Mouse (Mus musculus): ENCODE measurements around the gene Ascl4. TPM values are rescaled to one million over a fixed set of nuclear protein-coding genes. Genes with fewer than 3 reads are reported as not detected.

Ascl4 gene
- not detected for total RNA-seq (2023)

GRCm38 (mm10) chr10:85927676-85928445 lies at the start of gene Ascl4:
Ascl4 (plus strand) TSS chr10:85927681.

GRCm38 (mm10) chr10:85916498-85917309 lies 10.8 kb upstream of the Ascl4 start, which contains the start of gene Prdm4:
Prdm4 (minus strand) TSS chr10:85917142.

GRCm38 (mm10) chr10:85957464-85957950 lies 30.0 kb downstream of the Ascl4 start, which contains the start of gene Rtcb:
Rtcb (minus strand) TSS chr10:85957823.

Other genes starting within 250 kb of the Ascl4 start
- 10 to 100 TPM; 31.8 to 32.6 TPM for gene Pwp1, start 98.2 kb upstream of the Ascl4 start, total RNA-seq (2023)
- 10 to 100 TPM; 23.7 to 24.4 TPM for gene Prdm4, start 10.5 kb upstream of the Ascl4 start, total RNA-seq (2023)
- gene Rtcb, start 30.1 kb downstream of the Ascl4 start, total RNA-seq (2023) = 10 to 100 TPM; 37.3 to 41.6 TPM
- not detected for gene Bpifc, start 84.2 kb downstream of the Ascl4 start, total RNA-seq (2023)
- 10 to 100 TPM; 23.9 to 28.8 TPM for gene Fbxo7, start 94.3 kb downstream of the Ascl4 start, total RNA-seq (2023)

Data from neutrophil, adult 83 days (primary cell).